Mouse (Mus musculus) forebrain, embryonic 11.5 days (tissue): Measurements from ENCODE around the gene Gm11565. TPM values are rescaled to one million over a fixed set of nuclear protein-coding genes. Genes with fewer than 3 reads are reported as not detected.

ENCODE experiments used
- polyA plus RNA-seq: library from polyadenylated mRNA; unstranded; fragments of >200 nt; fragmentation: Nextera tagmentation; extraction: Ambion mirVana; gene quantifications from 2 replicates; pipeline ENCODE4 v1.2.1, GENCODE M21; 2014

The Gm11565 gene
- polyA plus RNA-seq, 1 experiment from 2014 or later, result not detected

Other genes with a start within 250 kb of the Gm11565 start
- not detected in 2 replicates for gene Krtap4-6, start 248.8 kb upstream of the Gm11565 start, polyA plus RNA-seq
- gene Gm14190, start 224.0 kb upstream of the Gm11565 start, polyA plus RNA-seq, result not detected in 2 replicates
- not detected in 2 replicates for gene Gm14180, start 180.5 kb upstream of the Gm11565 start, polyA plus RNA-seq
- gene Gm11595, start 141.8 kb upstream of the Gm11565 start, polyA plus RNA-seq, result not detected in 2 replicates
- not detected in 2 replicates for gene Krtap4-8, start 134.0 kb upstream of the Gm11565 start, polyA plus RNA-seq
- gene Krtap4-9, start 129.6 kb upstream of the Gm11565 start, polyA plus RNA-seq, result not detected in 2 replicates
- gene Gm11596, start 121.3 kb upstream of the Gm11565 start, polyA plus RNA-seq, result not detected in 2 replicates
- gene Gm11569, start 115.8 kb upstream of the Gm11565 start, polyA plus RNA-seq, result not detected in 2 replicates
- not detected in 2 replicates for gene Gm11554, start 110.3 kb upstream of the Gm11565 start, polyA plus RNA-seq
- gene Krtap4-13, start 104.9 kb upstream of the Gm11565 start, polyA plus RNA-seq, result not detected in 2 replicates
- not detected in 2 replicates for gene Gm11564, start 99.1 kb upstream of the Gm11565 start, polyA plus RNA-seq
- not detected in 2 replicates for gene 2300003K06Rik, start 76.7 kb upstream of the Gm11565 start, polyA plus RNA-seq
- gene Krtap4-16, start 63.1 kb upstream of the Gm11565 start, polyA plus RNA-seq, result not detected in 2 replicates
- gene Gm11568, start 56.8 kb upstream of the Gm11565 start, polyA plus RNA-seq, result not detected in 2 replicates
- gene Gm11559, start 50.3 kb upstream of the Gm11565 start, polyA plus RNA-seq, result not detected in 2 replicates
- gene Krtap9-1, start 41.4 kb upstream of the Gm11565 start, polyA plus RNA-seq, result not detected in 2 replicates
- gene Gm11567, start 35.6 kb upstream of the Gm11565 start, polyA plus RNA-seq, result not detected in 2 replicates
- not detected in 2 replicates for gene Krtap31-1, start 6.8 kb upstream of the Gm11565 start, polyA plus RNA-seq
- not detected in 2 replicates for gene Krtap31-2, start 21.5 kb downstream of the Gm11565 start, polyA plus RNA-seq
- not detected in 2 replicates for gene Krtap9-5, start 33.7 kb downstream of the Gm11565 start, polyA plus RNA-seq
- gene Krtap29-1, start 64.3 kb downstream of the Gm11565 start, polyA plus RNA-seq, result not detected in 2 replicates
- not detected in 2 replicates for gene Krtap16-1, start 71.8 kb downstream of the Gm11565 start, polyA plus RNA-seq
- not detected in 2 replicates for gene Krtap17-1, start 79.2 kb downstream of the Gm11565 start, polyA plus RNA-seq
- not detected in 2 replicates for gene Krt33a, start 101.5 kb downstream of the Gm11565 start, polyA plus RNA-seq
- not detected in 2 replicates for gene Krt33b, start 115.1 kb downstream of the Gm11565 start, polyA plus RNA-seq
- not detected in 2 replicates for gene Krt34, start 126.8 kb downstream of the Gm11565 start, polyA plus RNA-seq
- gene Krt31, start 135.8 kb downstream of the Gm11565 start, polyA plus RNA-seq, result not detected in 2 replicates
- gene Krt32, start 173.5 kb downstream of the Gm11565 start, polyA plus RNA-seq, result not detected in 2 replicates
- gene Krt35, start 181.5 kb downstream of the Gm11565 start, polyA plus RNA-seq, result not detected in 2 replicates
- not detected in 2 replicates for gene Krt36, start 190.9 kb downstream of the Gm11565 start, polyA plus RNA-seq
- gene Krt13, start 206.8 kb downstream of the Gm11565 start, polyA plus RNA-seq, result not detected in 2 replicates
- gene Krt15, start 221.2 kb downstream of the Gm11565 start, polyA plus RNA-seq, result 0.90 and 1.2 TPM in 2 replicates
- 3.0 and 4.0 TPM in 2 replicates for gene Krt19, start 233.9 kb downstream of the Gm11565 start, polyA plus RNA-seq